Mouse (Mus musculus): Measurements from ENCODE around the gene Ano6. TPM values are rescaled to one million over a fixed set of nuclear protein-coding genes. Genes with fewer than 3 reads are reported as not detected.

The Ano6 gene
- polyA plus RNA-seq, 1 experiment from 2014 or later, result 46.4 TPM

DNA sequence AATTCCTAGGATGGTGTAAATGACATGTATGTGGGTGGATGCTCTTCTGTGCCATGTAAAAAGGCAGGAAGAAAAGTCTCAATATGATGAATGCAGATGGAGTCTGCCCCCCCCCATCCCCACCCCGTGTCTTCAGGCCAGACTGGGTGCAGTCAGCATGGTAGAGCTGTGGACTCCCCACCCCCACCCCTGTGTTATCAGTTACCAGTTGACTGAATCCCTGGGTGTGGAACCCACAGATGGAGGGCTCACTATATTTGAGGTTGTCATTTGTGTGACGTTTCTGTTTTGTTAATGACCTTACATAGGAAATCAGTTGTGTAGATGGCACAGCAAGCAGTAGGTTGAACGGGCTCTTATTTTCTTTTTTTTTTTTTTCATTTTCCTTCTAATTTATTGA lies 126.7 kb downstream of the Ano6 start:
- Histone ChIP-seq H3K36me3 (ENCODE audit: control insufficient read depth, insufficient read depth, low read length) (peaks cover 4% of the 10 kb centered on the region; the same call in 1 of the 2 replicates), H3K4me1 (ENCODE audit: control insufficient read depth, insufficient read depth, low read length) (no peaks in the 10 kb centered on the region), H3K9ac (replicated peaks; ENCODE audit: low read depth, low read length) (no peak overlapping the region), H3K27me3 (ENCODE audit: control insufficient read depth, insufficient read depth, low read length) (no peaks in the 10 kb centered on the region), H3K27ac (ENCODE audit: low read length) (no peak overlapping the region), H3K4me2 (replicated peaks; ENCODE audit: low read depth, low read length) (no peak overlapping the region), H3K9me3 (ENCODE audit: control insufficient read depth, low read depth, low read length) (no peaks in the 10 kb centered on the region), H3K4me3 (ENCODE audit: low read depth, low read length) (no peak overlapping the region)
- 83% methylated on average over 3 of the region's 3 CpGs for WGBS
- ATAC-seq (ENCODE audit: insufficient number of reproducible peaks, insufficient read depth, low FRiP score, low read depth), result peak; percentile 63; the same call in 1 of the 2 replicates

DNA sequence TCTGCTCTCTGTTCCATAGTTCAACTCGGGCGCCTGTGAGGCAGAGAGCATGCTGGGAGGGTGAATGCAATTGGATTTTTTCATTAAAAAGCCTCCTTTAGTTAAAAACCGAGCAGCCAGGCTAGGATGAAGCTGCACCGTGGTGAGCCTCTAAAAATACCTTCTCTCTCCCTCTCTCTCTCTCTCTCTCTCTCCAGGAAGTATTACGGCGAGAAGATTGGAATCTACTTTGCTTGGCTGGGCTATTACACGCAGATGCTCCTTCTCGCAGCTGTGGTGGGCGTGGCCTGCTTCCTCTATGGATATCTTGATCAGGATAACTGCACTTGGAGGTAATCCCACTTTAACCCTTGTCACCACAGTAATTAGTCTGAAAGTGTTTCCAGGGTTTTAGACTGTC lies 129.4 kb downstream of the Ano6 start:
- Histone ChIP-seq H3K27ac (ENCODE audit: low read length) (no peak overlapping the region), H3K36me3 (ENCODE audit: control insufficient read depth, insufficient read depth, low read length) (peaks cover 4% of the 10 kb centered on the region; the same call in 1 of the 2 replicates), H3K4me2 (replicated peaks; ENCODE audit: low read depth, low read length) (no peak overlapping the region), H3K27me3 (ENCODE audit: control insufficient read depth, insufficient read depth, low read length) (no peaks in the 10 kb centered on the region), H3K9me3 (ENCODE audit: control insufficient read depth, low read depth, low read length) (no peaks in the 10 kb centered on the region), H3K9ac (replicated peaks; ENCODE audit: low read depth, low read length) (no peak overlapping the region), H3K4me1 (ENCODE audit: control insufficient read depth, insufficient read depth, low read length) (no peaks in the 10 kb centered on the region), H3K4me3 (ENCODE audit: low read depth, low read length) (no peak overlapping the region)
- WGBS, result 55% methylated on average over 9 of the region's 9 CpGs
- ATAC-seq (ENCODE audit: insufficient number of reproducible peaks, insufficient read depth, low FRiP score, low read depth), result no peak

GRCm38 (mm10) chr15:95921072-95921471 lies 130.4 kb downstream of the Ano6 start:
- Histone ChIP-seq H3K4me1 (ENCODE audit: control insufficient read depth, insufficient read depth, low read length) (no peaks in the 10 kb centered on the region), H3K27me3 (ENCODE audit: control insufficient read depth, insufficient read depth, low read length) (no peaks in the 10 kb centered on the region), H3K9me3 (ENCODE audit: control insufficient read depth, low read depth, low read length) (no peaks in the 10 kb centered on the region), H3K4me3 (ENCODE audit: low read depth, low read length) (no peak overlapping the region), H3K9ac (replicated peaks; ENCODE audit: low read depth, low read length) (no peak overlapping the region), H3K4me2 (replicated peaks; ENCODE audit: low read depth, low read length) (no peak overlapping the region), H3K27ac (ENCODE audit: low read length) (no peak overlapping the region), H3K36me3 (ENCODE audit: control insufficient read depth, insufficient read depth, low read length) (peaks cover 1% of the 10 kb centered on the region; the same call in 1 of the 2 replicates)
- 88% methylated on average over 3 of the region's 3 CpGs for WGBS
- ATAC-seq (ENCODE audit: insufficient number of reproducible peaks, insufficient read depth, low FRiP score, low read depth), result no peak

DNA sequence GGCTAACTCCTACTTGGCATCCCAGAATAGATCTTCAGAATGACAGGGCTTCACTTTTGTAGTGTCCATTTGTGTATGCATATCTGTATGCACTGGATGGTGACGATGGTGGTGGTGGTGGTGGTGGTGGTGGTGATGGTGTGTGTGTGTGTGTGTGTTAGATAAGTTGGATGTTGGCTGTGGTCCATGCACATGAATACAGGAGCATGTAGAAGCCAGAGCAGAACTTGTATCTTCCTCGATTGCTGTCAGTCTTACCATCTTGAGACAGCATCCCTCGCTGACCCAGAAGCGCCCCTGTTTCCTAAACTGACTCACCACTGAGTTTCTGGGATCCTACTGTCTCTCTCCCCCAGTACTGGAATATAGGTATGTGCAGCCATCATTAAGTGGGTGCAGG lies 131.0 kb downstream of the Ano6 start:
- 96% methylated on average over 4 of the region's 4 CpGs for WGBS

DNA sequence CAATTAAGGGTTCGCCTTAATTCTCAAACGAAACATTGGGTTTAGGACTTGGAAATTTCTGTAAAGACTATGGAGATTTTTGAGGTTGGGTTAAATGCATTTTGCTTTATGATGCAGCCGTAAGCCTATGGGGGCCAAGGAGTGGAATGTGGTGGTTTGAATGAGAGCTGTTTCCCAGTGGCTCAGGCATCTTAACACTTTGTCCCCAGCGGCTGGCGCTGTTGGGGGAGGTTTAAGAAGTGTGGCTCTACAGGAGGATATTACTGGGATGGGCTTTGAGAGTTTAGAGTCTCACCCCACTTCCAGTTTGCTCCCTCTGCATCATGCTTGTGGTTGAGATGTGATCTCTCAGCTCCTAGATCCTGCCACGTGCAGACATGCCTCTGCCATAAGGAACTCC lies 131.9 kb downstream of the Ano6 start:
- H3K4me3 ChIP-seq (ENCODE audit: low read depth, low read length), result no peak overlapping the region
- no peaks in the 10 kb centered on the region for H3K4me1 ChIP-seq (ENCODE audit: control insufficient read depth, insufficient read depth, low read length)
- no peak overlapping the region for H3K9ac ChIP-seq (replicated peaks; ENCODE audit: low read depth, low read length)
- no peak for ATAC-seq (ENCODE audit: insufficient number of reproducible peaks, insufficient read depth, low FRiP score, low read depth)
- WGBS, result 88% methylated on average over 6 of the region's 6 CpGs
- no peaks in the 10 kb centered on the region for H3K27me3 ChIP-seq (ENCODE audit: control insufficient read depth, insufficient read depth, low read length)
- H3K9me3 ChIP-seq (ENCODE audit: control insufficient read depth, low read depth, low read length), result no peaks in the 10 kb centered on the region
- no peaks in the 10 kb centered on the region; the same call in 1 of the 2 replicates for H3K36me3 ChIP-seq (ENCODE audit: control insufficient read depth, insufficient read depth, low read length)
- H3K4me2 ChIP-seq (replicated peaks; ENCODE audit: low read depth, low read length), result no peak overlapping the region
- no peak overlapping the region for H3K27ac ChIP-seq (ENCODE audit: low read length)

More for the DNA sequence above, 131.0 kb downstream of the Ano6 start:
- no peak overlapping the region for H3K27ac ChIP-seq (ENCODE audit: low read length)
- no peaks in the 10 kb centered on the region for H3K27me3 ChIP-seq (ENCODE audit: control insufficient read depth, insufficient read depth, low read length)
- no peaks in the 10 kb centered on the region for H3K4me1 ChIP-seq (ENCODE audit: control insufficient read depth, insufficient read depth, low read length)
- H3K36me3 ChIP-seq (ENCODE audit: control insufficient read depth, insufficient read depth, low read length), result no peaks in the 10 kb centered on the region; the same call in 1 of the 2 replicates
- H3K9me3 ChIP-seq (ENCODE audit: control insufficient read depth, low read depth, low read length), result no peaks in the 10 kb centered on the region
- ATAC-seq (ENCODE audit: insufficient number of reproducible peaks, insufficient read depth, low FRiP score, low read depth), result no peak
- H3K4me3 ChIP-seq (ENCODE audit: low read depth, low read length), result no peak overlapping the region
- H3K4me2 ChIP-seq (replicated peaks; ENCODE audit: low read depth, low read length), result no peak overlapping the region
- no peak overlapping the region for H3K9ac ChIP-seq (replicated peaks; ENCODE audit: low read depth, low read length)

DNA sequence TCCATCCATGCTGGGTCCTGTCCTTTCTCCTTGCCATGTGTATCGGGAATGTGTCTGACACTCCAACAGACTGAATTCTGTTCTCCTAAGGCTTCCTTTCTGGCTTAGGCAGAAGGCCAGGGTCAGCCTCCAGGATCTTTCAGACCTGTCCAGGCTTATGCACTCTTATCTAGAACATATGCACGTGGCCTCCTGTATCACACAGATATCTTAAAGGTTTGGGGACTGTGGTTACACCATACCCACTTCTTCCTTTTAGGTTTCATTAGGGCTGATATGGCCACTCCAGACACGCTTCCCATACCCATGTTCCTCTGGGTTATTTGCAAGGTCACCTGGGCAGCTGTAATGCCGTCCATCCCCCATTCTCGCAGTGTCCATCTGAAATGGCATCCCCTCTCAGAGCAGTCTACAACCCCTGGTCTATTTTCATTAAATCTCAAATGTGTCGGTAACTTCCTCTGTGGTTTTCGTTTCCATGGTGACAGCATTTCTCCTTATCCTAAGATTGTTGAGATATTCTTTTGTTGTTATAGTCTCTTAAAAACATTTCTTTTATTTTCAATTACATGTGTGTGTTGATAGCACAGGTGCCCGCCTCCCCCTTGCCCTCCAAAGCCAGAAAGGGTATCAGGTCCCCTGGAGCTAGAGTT lies 134.8 kb downstream of the Ano6 start:
- H3K36me3 ChIP-seq (ENCODE audit: control insufficient read depth, insufficient read depth, low read length), result peaks cover 8% of the 10 kb centered on the region

GRCm38 (mm10) chr15:95929087-95929486 lies 138.4 kb downstream of the Ano6 start:
- 88% methylated on average over 6 of the region's 6 CpGs for WGBS
- Histone ChIP-seq H3K27me3 (ENCODE audit: control insufficient read depth, insufficient read depth, low read length) (no peaks in the 10 kb centered on the region), H3K9me3 (ENCODE audit: control insufficient read depth, low read depth, low read length) (no peaks in the 10 kb centered on the region), H3K4me3 (ENCODE audit: low read depth, low read length) (no peak overlapping the region), H3K4me1 (ENCODE audit: control insufficient read depth, insufficient read depth, low read length) (no peaks in the 10 kb centered on the region), H3K36me3 (ENCODE audit: control insufficient read depth, insufficient read depth, low read length) (peaks cover 8% of the 10 kb centered on the region), H3K27ac (ENCODE audit: low read length) (no peak overlapping the region), H3K4me2 (replicated peaks; ENCODE audit: low read depth, low read length) (no peak overlapping the region), H3K9ac (replicated peaks; ENCODE audit: low read depth, low read length) (no peak overlapping the region)
- ATAC-seq (ENCODE audit: insufficient number of reproducible peaks, insufficient read depth, low FRiP score, low read depth), result no peak

More for the DNA sequence above, 134.8 kb downstream of the Ano6 start:
- ATAC-seq (ENCODE audit: insufficient number of reproducible peaks, insufficient read depth, low FRiP score, low read depth), result no peak
- no peak overlapping the region for H3K9ac ChIP-seq (replicated peaks; ENCODE audit: low read depth, low read length)
- H3K9me3 ChIP-seq (ENCODE audit: control insufficient read depth, low read depth, low read length), result no peaks in the 10 kb centered on the region
- H3K4me2 ChIP-seq (replicated peaks; ENCODE audit: low read depth, low read length), result no peak overlapping the region
- H3K4me3 ChIP-seq (ENCODE audit: low read depth, low read length), result no peak overlapping the region
- no peaks in the 10 kb centered on the region for H3K4me1 ChIP-seq (ENCODE audit: control insufficient read depth, insufficient read depth, low read length)
- no peak overlapping the region for H3K27ac ChIP-seq (ENCODE audit: low read length)
- H3K27me3 ChIP-seq (ENCODE audit: control insufficient read depth, insufficient read depth, low read length), result no peaks in the 10 kb centered on the region
- WGBS, result 84% methylated on average over 8 of the region's 8 CpGs

GRCm38 (mm10) chr15:95931013-95931775 lies 140.6 kb downstream of the Ano6 start:
- WGBS, result 39% methylated on average over 16 of the region's 16 CpGs
- H3K27ac ChIP-seq (ENCODE audit: low read length), result peak overlapping the region; percentile 22; the same call in 1 of the 2 replicates
- no peaks in the 10 kb centered on the region for H3K9me3 ChIP-seq (ENCODE audit: control insufficient read depth, low read depth, low read length)
- no peak overlapping the region for H3K4me2 ChIP-seq (replicated peaks; ENCODE audit: low read depth, low read length)
- peaks cover 8% of the 10 kb centered on the region for H3K36me3 ChIP-seq (ENCODE audit: control insufficient read depth, insufficient read depth, low read length)
- ATAC-seq (ENCODE audit: insufficient number of reproducible peaks, insufficient read depth, low FRiP score, low read depth), result peak; percentile 46; the same call in 1 of the 2 replicates
- H3K4me3 ChIP-seq (ENCODE audit: low read depth, low read length), result no peak overlapping the region
- no peaks in the 10 kb centered on the region for H3K4me1 ChIP-seq (ENCODE audit: control insufficient read depth, insufficient read depth, low read length)
- no peaks in the 10 kb centered on the region for H3K27me3 ChIP-seq (ENCODE audit: control insufficient read depth, insufficient read depth, low read length)
- H3K9ac ChIP-seq (replicated peaks; ENCODE audit: low read depth, low read length), result no peak overlapping the region

Data from stomach, embryonic 14.5 days (tissue).